Mouse (Mus musculus): ENCODE measurements around the gene Olfr695.
"Not testable (repeated sequence)": the region's sequence is repeated elsewhere in the genome, so short reads cannot be mapped to it uniquely, and the experiment has no call there.

The Olfr695 gene

GRCm38 (mm10) chr7:106716296-106716695 is at the start of gene Olfr695:
Olfr695 (minus strand) TSS chr7:106716396.
- no peak for DNase-seq (ENCODE audit: extremely low spot score, low spot score)

GRCm38 (mm10) chr7:106761008-106761407 is 44.8 kb upstream of the Olfr695 start:
- DNase-seq (ENCODE audit: extremely low spot score, low spot score): not testable (repeated sequence)

- no peak for DNase-seq (ENCODE audit: extremely low spot score, low spot score)
Observed at GRCm38 (mm10) chr7:106758800-106759199, 42.6 kb upstream of the Olfr695 start.

GRCm38 (mm10) chr7:106755297-106755696 is 39.1 kb upstream of the Olfr695 start, which contains the start of gene Olfr698:
Olfr698 (minus strand) TSS chr7:106755397.
- DNase-seq (ENCODE audit: extremely low spot score, low spot score): no peak

GRCm38 (mm10) chr7:106745811-106746210 is 29.6 kb upstream of the Olfr695 start:
- DNase-seq (ENCODE audit: extremely low spot score, low spot score): no peak

GRCm38 (mm10) chr7:106742343-106742742 is 26.1 kb upstream of the Olfr695 start, which contains the start of gene Olfr697:
Olfr697 (minus strand) TSS chr7:106742443.
- DNase-seq (ENCODE audit: extremely low spot score, low spot score): no peak

- DNase-seq (ENCODE audit: extremely low spot score, low spot score): no peak
Observed at GRCm38 (mm10) chr7:106737028-106737427, 20.8 kb upstream of the Olfr695 start.

- DNase-seq (ENCODE audit: extremely low spot score, low spot score): no peak
Observed at GRCm38 (mm10) chr7:106733717-106734116, 17.5 kb upstream of the Olfr695 start.

- DNase-seq (ENCODE audit: extremely low spot score, low spot score): not testable (repeated sequence)
Observed at GRCm38 (mm10) chr7:106725654-106726053, 9.5 kb upstream of the Olfr695 start.

- no peak for DNase-seq (ENCODE audit: extremely low spot score, low spot score)
Observed at GRCm38 (mm10) chr7:106711463-106711862, 4.7 kb downstream of the Olfr695 start.

GRCm38 (mm10) chr7:106707705-106708104 is 8.5 kb downstream of the Olfr695 start:
- not testable (repeated sequence) for DNase-seq (ENCODE audit: extremely low spot score, low spot score)

- DNase-seq (ENCODE audit: extremely low spot score, low spot score): no peak
Observed at GRCm38 (mm10) chr7:106696891-106697290, 19.3 kb downstream of the Olfr695 start.

GRCm38 (mm10) chr7:106692976-106693375 is 23.2 kb downstream of the Olfr695 start:
- no peak for DNase-seq (ENCODE audit: extremely low spot score, low spot score)

GRCm38 (mm10) chr7:106691714-106692113 is 24.5 kb downstream of the Olfr695 start, which contains the start of gene Olfr694:
Olfr694 (minus strand) TSS chr7:106691814.
- DNase-seq (ENCODE audit: extremely low spot score, low spot score): no peak

GRCm38 (mm10) chr7:106685382-106685781 is 30.8 kb downstream of the Olfr695 start:
- no peak for DNase-seq (ENCODE audit: extremely low spot score, low spot score)

- DNase-seq (ENCODE audit: extremely low spot score, low spot score): no peak
Observed at GRCm38 (mm10) chr7:106680484-106680883, 35.7 kb downstream of the Olfr695 start, which contains the start of gene Olfr693. Olfr693 (minus strand) TSS chr7:106680584.

All from neural tube, embryonic 10.5 days (tissue).